Mouse (Mus musculus): ENCODE data around the gene Gne.

Gne gene

DNA sequence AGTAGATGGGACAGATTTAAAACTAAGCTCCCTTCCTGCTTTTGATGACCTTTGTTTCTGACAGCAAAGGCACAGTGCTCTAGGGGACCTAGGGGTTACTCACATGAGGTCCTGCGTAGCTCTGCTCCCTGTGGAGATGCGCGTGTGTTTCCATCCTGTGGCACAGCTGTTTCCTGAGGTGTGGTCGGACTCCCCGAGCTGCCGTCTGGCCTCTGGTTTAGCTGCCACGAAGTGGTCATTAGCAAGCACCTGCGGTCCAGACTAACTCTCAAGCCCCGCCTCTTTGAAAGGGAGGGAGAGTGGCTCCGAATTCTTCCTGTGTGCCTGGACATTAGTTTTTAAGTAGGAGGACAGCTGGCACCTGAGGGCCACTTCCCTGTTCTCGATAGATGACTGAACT lies at the start of gene Gne:
TSS of gene Gne (minus strand) at position 233 of the 400 bp plus-strand sequence.
- in situ Hi-C loops (cut with MboI, MseI) = no loop called here

DNA sequence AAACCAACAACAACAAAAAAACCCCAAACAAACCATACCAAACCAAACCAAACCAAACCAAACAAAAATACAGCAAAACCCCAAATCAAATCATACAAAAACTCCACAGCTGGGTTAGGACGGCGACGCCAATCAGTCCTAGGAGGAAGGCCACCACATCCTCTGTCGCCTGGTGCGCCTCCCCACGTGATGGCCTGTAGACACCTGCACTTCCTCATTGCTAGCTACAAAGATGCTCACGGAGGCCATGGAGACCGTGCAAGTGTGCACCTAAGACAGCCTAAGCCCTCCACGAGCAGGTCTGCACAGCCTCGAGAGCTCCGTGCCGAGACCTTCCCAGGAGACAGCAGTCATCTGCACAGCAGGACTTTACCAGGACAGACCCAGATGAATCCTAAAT lies 42.8 kb upstream of the Gne start:
- in situ Hi-C loops (cut with MboI, MseI) = no loop called here

DNA sequence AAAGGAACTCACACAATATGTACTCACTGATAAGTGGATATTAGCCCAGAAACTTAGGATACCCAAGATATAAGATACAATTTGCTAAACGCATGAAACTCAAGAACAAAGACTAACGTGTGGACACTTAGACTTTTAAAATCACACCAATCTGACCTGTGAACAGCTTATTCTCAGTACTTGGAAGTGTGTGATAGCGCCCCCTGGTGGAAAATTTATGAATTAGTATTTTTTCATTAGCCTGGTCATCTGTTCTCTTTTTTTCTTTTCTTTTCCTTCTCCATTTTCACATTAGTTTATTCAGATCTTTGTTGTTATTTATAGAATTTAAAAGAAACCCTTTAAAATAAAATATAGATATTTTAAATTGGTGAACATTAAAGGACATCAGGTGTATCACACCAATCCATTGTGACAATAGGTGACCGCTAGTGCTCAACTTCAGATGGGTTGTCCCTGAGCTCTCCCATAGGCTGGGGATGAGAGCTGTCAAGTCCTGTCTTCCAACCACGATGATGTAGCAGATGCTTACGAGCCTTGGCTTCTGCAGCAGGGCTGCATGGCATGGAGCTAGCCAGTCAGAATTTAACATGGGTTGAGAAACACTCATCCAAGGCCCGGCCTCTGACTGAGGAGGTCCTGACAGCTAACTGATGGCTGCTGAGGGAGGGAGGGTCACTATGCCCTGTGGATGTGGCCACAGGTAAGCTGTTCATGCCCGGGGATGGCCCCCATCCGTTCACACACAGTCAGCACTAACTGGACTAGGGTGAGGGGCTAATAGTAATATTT lies 35.6 kb upstream of the Gne start:
- in situ Hi-C loops (cut with MboI, MseI) = loop anchor here (5.0 to 10.0 kb wide), 2 partner anchors 47 to 225 kb away; no protein-coding TSS in a partner anchor

DNA sequence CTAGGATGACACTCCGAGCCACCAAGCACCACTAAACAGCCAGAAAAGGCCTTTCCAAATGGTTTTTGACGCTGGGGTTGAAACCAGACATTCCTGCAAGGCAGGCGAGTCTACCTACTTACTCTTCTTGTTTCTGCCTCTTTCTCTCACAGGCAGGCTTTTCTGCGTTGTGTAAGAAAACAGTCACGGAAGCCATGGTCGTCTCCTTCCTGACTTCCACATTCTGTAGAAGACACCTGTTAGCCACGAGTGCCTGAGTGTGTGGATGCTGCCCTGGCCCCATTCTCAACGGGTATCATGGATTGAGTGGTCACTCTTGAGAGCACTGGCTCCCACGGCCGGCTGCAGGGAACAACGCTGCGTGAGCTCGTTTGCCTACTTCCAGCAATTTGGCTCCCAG lies 31.1 kb upstream of the Gne start:
- in situ Hi-C loops (cut with MboI, MseI) = loop anchor here (5.0 to 10.0 kb wide), 2 partner anchors 43 to 220 kb away; no protein-coding TSS in a partner anchor

DNA sequence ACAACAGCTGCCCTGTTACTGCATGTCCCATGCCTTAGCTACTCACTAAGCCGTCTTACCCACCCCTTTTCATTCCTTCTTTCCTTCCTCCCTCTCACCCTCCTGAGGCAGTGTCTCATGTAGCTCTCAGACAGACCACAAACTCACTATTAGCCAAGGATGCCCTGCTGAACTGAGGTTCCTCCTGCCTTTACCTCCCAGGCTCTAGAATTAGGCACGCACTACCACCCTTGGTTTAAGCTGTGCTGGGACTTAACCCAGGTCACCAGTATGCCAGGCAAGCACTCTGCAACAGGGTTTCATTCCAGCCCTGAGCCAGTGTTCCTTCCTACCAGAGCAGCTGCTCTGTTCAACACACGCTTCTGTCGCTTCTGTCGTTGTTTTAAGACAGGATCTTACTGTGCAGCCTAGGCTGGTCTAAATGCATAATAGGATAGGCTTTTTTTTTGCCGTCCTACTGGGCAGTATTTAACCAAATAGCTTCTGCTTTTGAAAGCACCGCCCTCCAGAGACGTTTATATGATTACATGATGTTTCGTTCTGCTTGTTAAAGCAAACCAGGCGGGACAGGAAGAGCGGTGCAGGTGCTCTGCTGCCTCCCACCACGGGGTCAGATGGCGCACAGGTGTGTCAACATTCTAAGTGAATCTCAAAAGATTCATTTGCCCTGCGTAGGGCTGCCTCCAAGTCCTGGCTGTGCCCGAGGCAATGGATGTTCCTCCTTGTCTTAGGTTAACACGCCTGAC lies 29.6 kb upstream of the Gne start:
- in situ Hi-C loops (cut with MboI, MseI) = loop anchor here (10.0 kb wide), 1 partner anchor 219 kb away; no protein-coding TSS in a partner anchor

DNA sequence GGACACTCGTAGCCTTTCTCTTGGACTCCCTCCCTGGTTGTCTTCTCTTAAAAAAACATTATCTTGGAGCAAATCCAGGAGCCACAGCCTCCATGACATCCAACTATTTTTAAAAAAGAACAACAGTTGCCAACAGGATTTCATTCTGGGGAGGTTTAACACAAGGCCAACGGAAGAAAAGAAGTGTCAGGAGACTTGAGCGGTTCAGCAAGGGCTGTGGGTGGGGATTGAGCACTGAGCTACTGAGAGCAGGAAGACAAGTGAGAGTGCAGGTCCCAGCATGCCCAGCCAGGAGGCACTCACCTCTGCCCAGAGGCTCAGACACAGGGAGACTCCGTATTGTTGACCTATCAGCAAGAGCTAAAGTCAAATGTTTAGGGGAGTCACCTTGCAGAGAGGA lies 28.8 kb upstream of the Gne start:
- in situ Hi-C loops (cut with MboI, MseI) = loop anchor here (10.0 kb wide), 1 partner anchor 218 kb away; no protein-coding TSS in a partner anchor

DNA sequence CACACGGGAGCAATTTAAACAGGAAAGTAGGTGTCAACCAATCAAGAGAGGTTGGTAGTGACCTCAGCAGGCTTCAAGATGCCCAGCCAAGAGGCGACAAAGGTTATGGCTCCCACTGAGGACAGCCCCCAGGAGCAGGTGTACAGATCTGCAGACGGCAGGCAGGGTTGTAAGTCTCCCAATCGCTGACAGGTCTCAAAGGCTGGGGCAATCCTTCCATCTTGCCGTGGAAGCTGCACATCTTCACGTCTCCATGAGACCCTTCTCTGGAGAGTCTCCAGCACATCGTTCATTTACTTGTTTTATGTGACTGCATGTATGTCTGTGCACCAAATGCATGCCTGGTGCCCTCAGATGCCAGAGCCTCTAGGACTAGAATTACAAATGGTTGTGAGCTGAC lies 26.8 kb upstream of the Gne start:
- in situ Hi-C loops (cut with MboI, MseI) = loop anchor here (10.0 kb wide), 1 partner anchor 216 kb away; no protein-coding TSS in a partner anchor

DNA sequence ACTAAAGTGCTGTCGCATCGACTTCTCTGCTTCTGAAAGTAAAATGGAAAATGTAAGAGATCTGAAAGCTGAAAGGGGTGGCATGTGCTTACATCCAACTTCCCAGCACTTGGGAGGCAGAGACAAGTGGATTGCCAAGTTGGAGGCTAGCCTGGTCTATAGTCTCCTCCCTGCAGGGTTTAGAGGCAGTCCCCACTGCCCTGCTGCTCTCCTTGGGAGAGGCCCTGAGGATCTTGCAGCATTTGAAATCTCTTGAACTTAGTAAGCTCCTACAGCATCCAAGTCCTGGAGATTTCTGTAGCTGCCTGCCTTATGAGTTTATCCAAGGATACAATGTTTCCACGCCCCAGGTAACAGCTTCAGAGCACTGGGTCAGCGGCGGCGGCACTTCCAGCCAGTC lies 24.3 kb upstream of the Gne start:
- in situ Hi-C loops (cut with MboI, MseI) = no loop called here

DNA sequence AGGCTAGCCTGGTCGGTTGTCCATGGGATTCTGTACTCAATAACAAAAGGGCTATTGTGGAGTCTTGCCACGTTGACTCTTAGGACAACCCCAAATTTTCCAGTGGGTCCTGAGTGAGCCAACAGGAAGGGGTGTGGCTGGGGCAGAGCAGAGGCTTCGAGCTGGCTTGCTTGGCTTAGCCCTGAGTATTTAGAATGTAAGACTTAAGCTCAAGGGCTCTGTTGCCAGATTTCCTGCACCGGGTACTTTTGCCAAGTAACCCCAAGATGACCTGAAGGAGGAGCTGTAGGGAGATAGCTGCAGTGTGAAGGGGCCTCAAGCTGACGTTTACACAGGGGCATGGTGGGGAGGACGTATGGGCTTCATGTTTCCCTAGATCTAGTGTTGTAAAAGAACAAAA lies 23.4 kb upstream of the Gne start:
- in situ Hi-C loops (cut with MboI, MseI) = no loop called here

DNA sequence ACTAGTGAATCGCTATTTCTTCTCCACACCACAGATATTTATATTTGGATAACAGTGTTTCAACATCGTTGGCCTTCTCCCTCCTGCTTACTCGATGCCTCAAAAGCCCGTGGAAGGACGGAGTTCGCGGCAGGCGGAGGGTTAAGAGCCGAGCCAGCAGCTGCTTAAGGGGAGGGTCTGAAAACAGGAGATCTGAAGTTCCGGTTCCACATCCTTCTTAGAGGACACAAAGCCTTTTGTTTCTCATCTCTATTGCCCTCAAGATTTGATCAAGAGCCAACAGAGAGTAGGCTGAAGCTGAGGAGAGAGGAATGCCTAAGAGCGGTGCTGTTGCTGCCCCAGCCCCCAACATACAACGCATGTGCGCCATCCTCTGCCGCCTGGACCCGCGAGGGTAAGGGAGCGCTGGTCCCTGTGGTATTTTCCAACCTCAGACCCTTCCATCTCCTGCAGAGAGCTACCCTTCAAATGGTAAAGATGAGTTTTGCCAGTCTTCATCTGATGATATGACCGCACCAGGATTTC lies 22.4 kb upstream of the Gne start:
- in situ Hi-C loops (cut with MboI, MseI) = no loop called here

DNA sequence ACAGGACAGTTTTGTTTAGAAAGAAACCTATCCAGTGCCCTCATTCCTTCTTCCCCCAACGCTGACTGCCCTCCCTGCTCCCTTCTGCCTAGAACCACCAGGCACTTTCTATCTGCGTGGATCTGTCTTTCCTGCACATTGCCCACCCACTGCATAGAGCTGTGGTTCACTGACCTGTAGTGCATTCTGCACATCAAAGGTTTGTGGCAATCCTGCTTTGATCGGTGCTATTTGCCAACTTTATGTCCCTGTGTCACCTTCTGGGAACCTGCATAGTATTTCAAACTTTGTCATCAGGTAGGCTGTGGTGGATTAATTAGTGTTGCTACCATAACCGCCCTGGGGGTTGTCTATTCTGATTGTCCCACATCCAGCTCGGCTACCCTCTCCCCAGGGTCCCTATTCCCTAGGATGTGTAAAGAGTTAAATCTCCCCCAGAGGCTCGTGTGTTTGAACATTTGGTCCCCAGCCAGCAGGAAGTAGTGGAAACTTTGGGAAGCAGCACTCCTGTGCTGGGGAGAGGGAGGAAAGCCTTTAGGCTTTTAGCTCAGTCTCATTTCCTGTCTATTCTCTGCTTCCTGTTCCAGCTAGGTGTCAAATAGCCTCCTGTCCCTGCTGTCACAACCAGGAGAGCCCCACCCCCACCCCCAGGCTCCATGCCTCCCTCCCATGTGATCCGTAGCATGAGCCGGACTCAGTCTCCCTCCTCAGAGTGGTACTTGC lies 20.4 kb upstream of the Gne start:
- in situ Hi-C loops (cut with MboI, MseI) = no loop called here

DNA sequence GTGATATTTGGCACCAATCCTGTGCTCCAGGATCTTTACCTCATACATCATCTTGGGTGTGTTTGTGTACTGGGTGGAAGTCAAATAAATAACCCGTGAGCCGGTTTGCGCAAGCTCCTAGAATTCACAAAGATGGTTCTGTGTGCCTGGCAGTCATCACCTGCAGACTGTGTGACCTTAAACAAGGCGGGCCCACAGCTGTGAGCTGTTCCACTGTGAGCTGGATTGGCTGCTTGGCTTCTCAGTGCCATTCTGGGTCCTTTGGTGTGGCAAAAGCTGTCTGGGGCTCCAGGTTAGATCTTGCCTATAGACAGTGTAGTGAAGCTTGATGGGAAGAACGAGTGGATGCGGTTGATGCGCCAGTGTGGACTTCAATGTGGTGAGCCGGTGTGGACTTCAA lies 19.6 kb upstream of the Gne start:
- in situ Hi-C loops (cut with MboI, MseI) = no loop called here

DNA sequence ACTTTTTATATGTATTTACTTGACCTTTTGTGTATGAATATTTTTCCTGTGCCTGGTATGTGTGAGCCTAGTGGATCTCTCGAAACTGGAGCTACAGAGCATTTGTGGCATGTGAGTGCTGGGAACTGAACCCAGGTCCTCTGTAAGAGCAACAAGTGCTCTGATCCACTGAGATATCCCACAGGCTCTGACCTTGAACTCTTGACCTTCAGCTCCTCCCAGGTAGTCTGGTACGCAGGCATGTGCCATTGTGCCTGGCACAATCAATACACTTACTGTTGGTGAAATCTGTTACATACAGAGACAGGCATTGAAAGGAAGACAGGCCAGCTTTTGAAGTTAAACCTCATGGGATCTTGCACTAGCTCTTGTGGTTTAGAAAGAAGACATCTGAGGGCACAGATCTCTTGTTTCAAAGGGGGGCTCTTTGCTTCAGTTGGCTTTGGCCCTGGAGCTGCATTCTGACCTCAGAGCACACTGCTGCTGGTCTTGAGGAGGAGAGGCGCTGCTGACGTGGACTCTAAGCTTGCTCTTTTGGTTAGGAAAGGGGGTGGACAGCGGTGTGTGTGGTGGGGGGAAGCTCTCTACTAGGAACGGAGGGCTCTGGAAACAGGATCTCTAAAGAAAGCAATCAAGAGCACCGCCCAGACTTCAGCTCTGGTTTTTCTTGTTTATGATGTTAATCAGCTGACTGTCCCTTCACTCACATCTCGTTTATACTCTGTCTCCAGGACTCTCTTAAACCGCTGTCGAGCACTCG lies 13.8 kb upstream of the Gne start:
- in situ Hi-C loops (cut with MboI, MseI) = no loop called here

DNA sequence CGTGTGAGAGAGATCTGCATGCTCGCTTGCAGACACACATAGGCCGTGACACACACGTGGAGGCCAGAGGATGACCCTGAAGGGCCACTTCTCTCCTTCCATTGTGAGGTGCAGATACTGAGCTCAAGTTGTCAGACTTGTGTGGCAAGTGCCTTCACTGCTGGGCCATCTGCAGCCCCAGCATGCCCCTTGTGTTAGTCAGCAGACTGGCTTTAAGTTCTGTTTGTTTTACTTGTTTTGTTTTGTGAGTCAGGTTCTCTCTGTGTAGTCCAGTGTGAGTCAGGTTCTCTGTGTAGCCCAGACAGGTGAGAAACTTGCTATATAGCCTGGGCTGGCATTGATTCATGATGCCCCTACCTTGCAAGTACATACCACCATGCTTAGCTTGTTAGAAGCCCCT lies 10.5 kb upstream of the Gne start:
- in situ Hi-C loops (cut with MboI, MseI) = no loop called here

DNA sequence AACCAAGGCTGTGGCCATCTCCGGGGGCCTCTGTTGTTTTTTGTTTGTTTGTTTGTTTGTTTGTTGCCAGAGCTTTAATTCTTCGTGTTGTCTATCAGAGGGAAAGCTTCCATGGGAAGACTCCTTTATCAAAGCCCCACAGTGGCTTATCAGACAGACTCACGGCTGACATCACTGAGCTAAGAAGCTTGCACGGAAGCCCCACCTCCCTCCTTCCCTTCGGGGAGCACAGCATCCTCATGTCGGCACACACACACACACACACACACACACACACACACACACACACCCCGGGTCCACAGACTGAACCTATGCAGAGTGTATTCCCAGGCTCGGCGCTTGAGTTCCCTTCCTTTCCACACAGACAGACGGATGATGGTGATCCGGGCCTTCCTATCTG lies 8.4 kb upstream of the Gne start:
- in situ Hi-C loops (cut with MboI, MseI) = no loop called here

DNA sequence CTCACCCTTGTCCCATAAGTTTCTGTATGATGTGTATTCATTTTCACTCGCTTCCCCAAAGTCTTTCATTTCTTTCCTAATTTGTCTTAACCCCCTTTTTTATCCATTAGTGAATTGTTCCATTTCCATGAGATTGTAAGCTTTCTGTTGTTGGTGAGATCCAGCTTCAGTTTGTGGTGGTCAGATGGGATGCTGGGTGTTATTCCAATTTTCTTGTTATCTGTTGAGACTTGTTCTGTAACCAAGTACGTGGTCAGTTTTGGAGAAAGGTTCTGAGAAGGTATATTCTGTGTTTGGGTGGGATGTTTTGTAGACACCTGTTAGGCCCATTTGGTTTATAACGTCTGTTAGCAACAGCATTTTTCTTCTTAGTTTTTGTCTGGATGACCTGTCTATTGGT lies 1.6 kb upstream of the Gne start:
- in situ Hi-C loops (cut with MboI, MseI) = no loop called here

DNA sequence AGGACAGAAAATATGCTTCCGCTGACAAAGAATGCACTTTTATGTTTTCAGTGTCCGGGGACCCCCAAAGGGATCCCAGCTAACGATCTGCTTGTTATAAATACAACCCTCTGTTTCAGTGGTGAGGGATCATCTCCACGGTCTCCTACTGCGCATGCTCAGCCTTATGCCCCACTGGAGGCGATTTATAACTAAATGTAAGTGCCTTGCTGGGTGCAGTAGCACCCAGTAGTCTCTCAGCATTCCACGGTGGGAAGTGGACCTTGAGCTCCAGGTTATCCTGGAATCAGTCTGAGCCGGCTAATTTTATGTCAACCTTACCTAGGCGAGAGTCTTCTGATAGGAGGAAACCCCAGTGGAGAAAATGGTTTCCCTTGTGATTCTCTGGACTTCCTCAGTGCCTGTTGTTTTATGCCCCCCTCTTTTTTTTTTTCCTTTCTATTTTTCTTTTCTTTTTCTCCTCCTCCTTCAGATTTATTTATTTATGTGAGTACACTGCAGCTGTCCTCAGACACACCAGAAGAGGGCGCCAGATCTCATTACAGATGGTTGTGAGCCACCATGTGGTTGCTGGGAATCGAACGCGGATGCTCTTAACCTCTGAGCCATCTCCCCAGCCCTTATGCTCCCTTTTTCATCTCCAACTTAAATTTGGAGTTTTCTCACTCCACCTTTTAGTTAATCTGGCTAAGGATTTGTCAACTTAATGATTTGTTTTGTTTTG lies 787 bp upstream of the Gne start:
- in situ Hi-C loops (cut with MboI, MseI) = no loop called here

DNA sequence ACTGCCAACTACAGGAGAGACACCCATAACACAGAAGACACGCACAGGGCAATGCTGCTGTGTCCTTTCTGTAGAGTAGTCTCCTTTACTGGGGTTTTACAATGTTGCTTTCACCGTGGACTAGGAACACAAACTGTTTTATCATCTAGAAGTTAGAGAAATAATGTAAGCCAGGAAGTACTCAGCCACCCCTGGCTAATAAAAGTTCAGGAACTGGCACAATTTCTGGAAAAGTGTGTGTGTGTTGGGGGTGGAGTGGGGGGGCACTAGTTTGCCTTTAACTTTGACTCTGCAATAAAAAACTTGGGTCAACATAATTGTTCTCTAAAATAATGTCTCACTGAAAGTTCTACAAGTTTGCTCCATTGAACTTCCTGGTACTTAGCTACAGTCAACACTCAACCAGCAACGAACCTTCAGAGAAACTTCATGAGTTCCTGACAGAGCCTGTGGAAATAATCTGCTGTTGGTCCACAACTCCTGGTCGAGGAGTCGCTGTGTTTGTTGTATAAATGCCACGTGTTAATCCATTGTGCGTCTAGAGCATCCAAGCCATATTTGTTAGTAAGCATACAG lies 5.5 kb downstream of the Gne start:
- in situ Hi-C loops (cut with MboI, MseI) = no loop called here

DNA sequence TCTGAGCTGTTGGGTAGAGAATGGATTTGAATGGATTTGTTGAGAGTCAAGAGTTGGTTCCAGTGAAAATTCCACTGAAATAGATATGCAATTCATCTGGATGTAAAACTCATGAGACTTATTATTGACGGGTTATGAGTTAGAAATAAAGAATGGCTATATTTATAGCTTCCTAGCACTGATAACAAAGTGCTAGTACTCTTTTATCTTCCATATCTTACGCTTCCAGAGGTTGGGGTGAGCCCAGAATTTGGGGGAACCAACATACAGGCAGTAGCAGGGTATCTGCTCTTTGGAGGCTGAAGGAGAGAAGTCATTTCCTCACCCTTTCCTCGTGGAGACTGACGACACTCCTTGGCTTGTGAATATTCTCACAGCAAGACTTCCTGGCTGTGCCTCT lies 9.6 kb downstream of the Gne start:
- in situ Hi-C loops (cut with MboI, MseI) = loop anchor here (5.0 kb wide), 2 partner anchors 43 to 88 kb away; no protein-coding TSS in a partner anchor

DNA sequence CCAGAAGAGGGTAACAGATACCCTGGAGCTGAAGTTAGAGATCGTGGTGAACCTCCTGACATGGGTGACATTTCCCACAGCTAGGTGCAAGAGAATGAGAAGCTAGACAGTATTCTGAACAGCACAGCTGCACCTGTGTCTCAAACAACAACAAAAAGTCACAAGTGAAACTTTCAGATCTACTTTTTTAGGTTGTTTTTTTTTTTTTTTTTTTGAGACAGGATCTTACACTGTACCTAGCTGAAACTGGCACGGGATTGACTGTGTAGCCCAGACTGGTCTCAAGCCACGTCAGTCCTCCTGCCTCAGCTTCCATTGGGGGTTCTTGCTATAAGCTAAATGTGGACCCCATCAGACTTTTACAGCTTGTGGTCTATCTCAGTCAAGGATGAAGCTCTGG lies 10.2 kb downstream of the Gne start:
- in situ Hi-C loops (cut with MboI, MseI) = loop anchor here (5.0 kb wide), 2 partner anchors 44 to 89 kb away; no protein-coding TSS in a partner anchor
